Mouse (Mus musculus): ENCODE measurements at regions not wholly inside any gene's neighbourhood (a gene's known extent, or its start where the extent isn't known, plus 50 kb on each side); places are given as distances from the start of the nearest gene placed in this dataset.
"Not testable (repeated sequence)": the region's sequence is repeated elsewhere in the genome, so short reads cannot be mapped to it uniquely, and the experiment has no call there.

GRCm38 (mm10) chr14:114485781-114486180 is 606.2 kb upstream of the Gpc5 start:
- DNase-seq (ENCODE audit: extremely low read depth, low read depth, low spot score): no peak

GRCm38 (mm10) chr14:114493371-114493770 is 598.6 kb upstream of the Gpc5 start:
- not testable (repeated sequence) for DNase-seq (ENCODE audit: extremely low read depth, low read depth, low spot score)

GRCm38 (mm10) chr14:114504976-114505375 is 587.0 kb upstream of the Gpc5 start:
- no peak for DNase-seq (ENCODE audit: extremely low read depth, low read depth, low spot score)

GRCm38 (mm10) chr14:114547910-114548680 is 543.9 kb upstream of the Gpc5 start:
- DNase-seq (ENCODE audit: extremely low read depth, low read depth, low spot score): no peak

GRCm38 (mm10) chr14:114549101-114549500 is 542.9 kb upstream of the Gpc5 start:
- DNase-seq (ENCODE audit: extremely low read depth, low read depth, low spot score): no peak

GRCm38 (mm10) chr14:114566411-114567030 is 525.5 kb upstream of the Gpc5 start:
- DNase-seq (ENCODE audit: extremely low read depth, low read depth, low spot score): no peak

GRCm38 (mm10) chr14:114567673-114568309 is 524.2 kb upstream of the Gpc5 start:
- DNase-seq (ENCODE audit: extremely low read depth, low read depth, low spot score): no peak

GRCm38 (mm10) chr14:114587367-114588064 is 504.5 kb upstream of the Gpc5 start:
- DNase-seq (ENCODE audit: extremely low read depth, low read depth, low spot score): no peak

GRCm38 (mm10) chr14:114609296-114609695 is 482.7 kb upstream of the Gpc5 start:
- DNase-seq (ENCODE audit: extremely low read depth, low read depth, low spot score): no peak

GRCm38 (mm10) chr14:114612400-114612799 is 479.6 kb upstream of the Gpc5 start:
- DNase-seq (ENCODE audit: extremely low read depth, low read depth, low spot score): no peak

GRCm38 (mm10) chr14:114656636-114657035 is 435.4 kb upstream of the Gpc5 start:
- no peak for DNase-seq (ENCODE audit: extremely low read depth, low read depth, low spot score)

- no peak for DNase-seq (ENCODE audit: extremely low read depth, low read depth, low spot score)
Observed at GRCm38 (mm10) chr14:114662028-114662427, 430.0 kb upstream of the Gpc5 start.

- no peak for DNase-seq (ENCODE audit: extremely low read depth, low read depth, low spot score)
Observed at GRCm38 (mm10) chr14:114685133-114685532, 406.9 kb upstream of the Gpc5 start.

GRCm38 (mm10) chr14:114694930-114695329 is 397.1 kb upstream of the Gpc5 start:
- no peak for DNase-seq (ENCODE audit: extremely low read depth, low read depth, low spot score)

GRCm38 (mm10) chr14:114697543-114697942 is 394.5 kb upstream of the Gpc5 start:
- DNase-seq (ENCODE audit: extremely low read depth, low read depth, low spot score): no peak

- DNase-seq (ENCODE audit: extremely low read depth, low read depth, low spot score): no peak
Observed at GRCm38 (mm10) chr14:114723080-114723479, 368.9 kb upstream of the Gpc5 start.

GRCm38 (mm10) chr14:114767323-114767722 is 324.7 kb upstream of the Gpc5 start:
- DNase-seq (ENCODE audit: extremely low read depth, low read depth, low spot score): no peak

GRCm38 (mm10) chr14:114776723-114777122 is 315.3 kb upstream of the Gpc5 start:
- no peak for DNase-seq (ENCODE audit: extremely low read depth, low read depth, low spot score)

GRCm38 (mm10) chr14:114781821-114782220 is 310.2 kb upstream of the Gpc5 start:
- no peak for DNase-seq (ENCODE audit: extremely low read depth, low read depth, low spot score)

GRCm38 (mm10) chr14:114790946-114791830 is 300.8 kb upstream of the Gpc5 start:
- no peak for DNase-seq (ENCODE audit: extremely low read depth, low read depth, low spot score)
